Mouse (Mus musculus) embryo, embryonic 10 days (tissue): ENCODE results near the gene Nek6.
A peak's percentile ranks its signal among the peaks of the same experiment; 100 is the strongest.

Experiments
- DNase-seq: peaks from one replicate; pipeline ENCODE4 v3.0.0-alpha.2; 2015; ENCODE audit warnings: low spot score

Nek6 gene

DNA sequence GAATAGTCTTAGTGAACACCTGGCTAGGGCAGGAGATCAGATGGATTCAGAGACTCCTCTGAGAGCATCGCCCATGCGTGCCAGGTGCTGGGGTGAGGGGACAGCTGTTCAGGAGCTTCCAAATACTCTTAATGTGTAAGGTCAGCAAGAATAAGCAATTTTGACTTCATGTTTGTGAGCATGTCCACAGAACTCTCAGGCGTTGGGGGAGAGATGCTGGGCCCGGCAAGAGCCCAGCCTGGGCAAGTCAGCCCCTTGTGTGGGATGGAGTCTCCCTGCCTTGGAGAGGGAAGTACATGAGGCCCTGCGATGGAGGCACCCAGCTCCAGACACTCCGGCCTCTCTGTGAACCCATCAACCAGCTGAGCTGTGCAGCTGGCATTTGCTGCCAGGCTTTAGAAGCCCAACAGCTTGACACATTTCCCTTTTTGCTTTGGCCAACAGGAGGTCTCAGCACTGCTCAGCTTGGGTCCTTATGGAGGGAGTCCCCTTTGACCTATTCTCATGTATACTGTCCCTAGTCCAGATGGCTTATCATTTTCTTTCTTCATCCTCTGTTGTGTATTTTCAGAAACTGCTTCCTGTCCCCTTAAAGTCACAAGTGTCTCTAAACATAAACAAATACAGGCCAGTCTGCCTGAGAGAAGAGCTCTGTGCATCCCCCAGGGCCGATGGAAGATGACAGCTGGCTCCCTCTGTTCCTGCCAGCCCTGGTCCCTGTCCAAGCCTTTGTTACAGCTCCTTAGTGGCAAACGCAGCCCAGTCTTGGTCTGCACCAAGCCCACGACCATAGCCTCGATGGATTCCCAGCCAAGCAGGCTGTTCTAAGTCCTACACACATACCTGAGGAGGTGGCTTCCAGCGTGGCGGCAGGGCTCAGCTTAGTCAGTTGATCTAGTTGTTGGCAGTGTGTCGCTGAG lies 67.4 kb downstream of the Nek6 start:
- no peak for DNase-seq

DNA sequence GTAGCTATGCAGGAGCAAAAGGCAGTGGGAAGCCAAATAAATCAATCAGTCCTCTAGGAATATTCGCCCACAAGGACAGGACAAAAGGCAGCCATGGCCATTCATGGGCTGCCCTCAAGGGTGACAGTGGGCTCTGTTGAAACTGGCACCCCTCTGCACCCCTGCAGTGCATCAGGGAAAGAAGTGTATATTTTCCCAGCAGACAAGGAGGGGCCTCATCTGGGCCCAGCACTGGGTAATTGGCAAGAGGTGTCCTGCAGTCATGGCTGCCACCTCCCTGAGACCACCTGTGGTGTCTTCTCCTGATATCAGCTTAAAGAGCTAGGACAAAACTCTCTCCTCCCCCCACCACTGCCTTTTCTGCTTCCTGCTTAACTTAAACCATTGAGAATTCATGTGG lies 68.1 kb downstream of the Nek6 start:
- DNase-seq: no peak

GRCm38 (mm10) chr2:38583982-38584381 lies 72.5 kb downstream of the Nek6 start:
- no peak for DNase-seq

DNA sequence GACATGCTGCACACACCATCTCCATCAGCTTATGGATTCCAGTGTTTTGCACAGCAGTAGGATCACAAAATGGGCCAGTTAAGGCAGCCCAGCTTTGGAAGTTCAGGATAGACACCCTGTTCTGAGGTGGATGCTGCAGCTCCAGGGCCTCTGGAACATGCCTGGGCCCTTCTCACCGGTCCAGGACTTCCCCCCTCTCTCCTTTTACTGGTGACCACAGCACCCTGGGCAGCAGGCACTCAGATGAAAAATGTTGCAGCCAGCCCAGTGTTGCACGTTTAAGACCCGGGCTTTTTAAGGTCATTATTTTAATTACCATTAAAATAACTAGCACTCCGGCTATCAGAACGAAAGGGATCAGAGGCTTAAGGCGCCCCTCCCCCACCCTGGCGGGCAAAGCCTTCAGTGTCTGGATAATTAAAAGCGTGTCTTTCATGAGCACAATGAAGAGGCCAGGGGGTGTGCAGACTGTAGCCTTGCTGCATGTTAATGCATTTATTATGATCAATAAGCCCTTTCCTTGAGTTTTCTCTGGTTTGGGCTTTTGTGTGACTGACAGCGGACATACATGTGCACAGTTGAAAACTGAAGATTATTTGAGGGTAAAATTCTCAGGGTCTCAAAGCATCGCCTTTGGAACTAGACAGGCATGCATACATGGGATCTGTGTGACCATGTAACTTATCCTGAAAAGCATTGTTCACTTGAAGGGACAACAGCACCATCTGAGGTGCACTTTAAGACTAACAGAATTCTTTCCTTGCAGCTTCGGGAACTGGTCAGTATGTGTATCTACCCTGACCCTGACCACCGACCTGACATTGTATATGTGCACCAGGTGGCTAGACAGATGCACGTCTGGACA lies 73.3 kb downstream of the Nek6 start:
- DNase-seq: peak; percentile 32

- peak; percentile 66 for DNase-seq
Observed at GRCm38 (mm10) chr2:38585379-38585736, 73.9 kb downstream of the Nek6 start.

GRCm38 (mm10) chr2:38586733-38587132 lies 75.3 kb downstream of the Nek6 start:
- DNase-seq: no peak

DNA sequence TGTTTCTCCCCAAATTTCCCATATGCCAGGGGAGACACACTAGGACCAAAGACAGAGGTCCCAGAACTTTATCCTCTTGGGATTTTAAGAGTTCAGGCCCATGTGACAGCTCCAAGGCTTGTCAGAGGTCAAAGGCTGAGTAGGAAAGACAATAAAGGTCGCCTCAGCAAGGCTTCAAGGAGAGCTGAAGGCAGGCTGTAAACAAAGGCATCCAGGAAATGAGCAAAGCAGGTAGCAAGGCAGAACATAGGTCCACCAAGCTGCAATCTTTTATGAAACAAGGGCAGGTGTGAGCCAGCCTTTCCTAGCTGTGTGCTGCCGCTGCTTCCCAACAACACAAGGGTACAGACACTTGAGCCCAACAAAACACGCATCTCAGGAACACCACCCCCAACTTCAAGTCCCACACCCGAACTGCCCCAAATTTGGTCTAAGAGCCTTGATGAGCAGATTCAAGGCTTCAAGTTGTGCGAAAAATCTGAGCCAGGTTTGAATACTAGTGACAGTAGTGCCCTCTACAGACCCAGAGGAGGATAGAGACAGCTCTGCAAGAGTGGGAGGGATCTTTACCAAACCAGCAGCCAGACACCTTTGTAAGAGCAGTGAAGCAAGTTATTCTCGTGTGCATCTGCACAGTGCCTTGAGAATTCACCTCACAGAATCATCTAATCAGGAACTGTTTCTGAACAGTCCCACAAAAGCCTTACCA lies 80.5 kb downstream of the Nek6 start:
- DNase-seq: peak; percentile 15

- no peak for DNase-seq
Observed at GRCm38 (mm10) chr2:38594874-38595273, 83.4 kb downstream of the Nek6 start.

GRCm38 (mm10) chr2:38597896-38598295 lies 86.5 kb downstream of the Nek6 start:
- no peak for DNase-seq

DNA sequence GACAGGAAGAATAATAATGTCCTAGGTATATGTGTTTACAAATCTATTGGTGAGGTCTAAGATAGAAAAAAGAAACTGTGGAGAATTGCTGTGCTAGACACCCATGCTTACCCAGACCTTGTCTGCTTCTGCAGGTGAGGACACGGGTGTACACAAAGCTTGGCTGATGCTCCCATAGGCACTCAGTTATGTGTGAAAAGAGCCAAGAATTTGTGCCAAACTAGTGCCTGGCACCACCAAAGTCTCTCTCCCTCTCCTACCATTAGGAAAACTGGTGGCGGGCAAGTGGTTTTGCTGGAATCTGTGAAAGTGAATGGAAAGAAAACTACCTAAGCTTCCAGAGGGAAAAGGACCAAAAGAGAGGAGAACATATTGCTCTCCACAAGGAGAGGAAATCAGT lies 87.0 kb downstream of the Nek6 start:
- DNase-seq: no peak

DNA sequence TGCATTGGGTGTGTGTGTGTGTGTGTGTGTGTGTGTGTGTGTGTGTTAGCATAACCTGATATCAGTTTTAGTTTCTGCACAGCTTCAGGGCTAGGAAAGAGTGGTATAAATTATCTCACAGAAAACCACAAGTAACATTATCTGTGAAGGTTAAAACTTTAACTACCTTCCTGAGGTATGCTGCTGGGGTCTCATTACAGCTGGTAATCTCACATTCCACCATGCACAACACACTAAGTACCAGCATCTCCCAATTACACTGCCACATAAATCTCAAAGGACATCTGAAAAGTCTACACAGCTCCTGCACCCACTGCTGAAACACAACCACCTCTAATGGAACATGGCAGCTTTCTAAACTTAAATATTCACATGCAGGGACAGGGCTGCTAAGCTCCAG lies 89.4 kb downstream of the Nek6 start:
- DNase-seq: no peak

DNA sequence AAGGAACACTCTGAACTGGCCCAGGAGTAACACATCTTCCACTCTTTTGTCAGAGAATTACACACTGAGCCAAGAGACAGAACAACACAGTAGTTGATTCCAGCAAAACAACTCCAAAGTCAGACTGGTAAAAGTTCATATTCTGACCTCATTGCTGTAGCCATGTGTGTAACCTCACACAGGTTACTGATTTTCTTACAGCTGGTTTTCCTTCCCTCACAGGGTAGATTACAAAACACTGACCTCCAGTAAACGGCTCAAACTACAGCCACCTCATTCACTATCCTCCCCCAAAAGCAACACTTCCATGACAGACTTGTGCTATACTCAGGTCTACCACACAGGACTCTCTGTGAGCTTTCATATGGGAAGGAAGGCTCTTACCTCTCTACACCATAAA lies 96.3 kb downstream of the Nek6 start:
- DNase-seq: no peak

DNA sequence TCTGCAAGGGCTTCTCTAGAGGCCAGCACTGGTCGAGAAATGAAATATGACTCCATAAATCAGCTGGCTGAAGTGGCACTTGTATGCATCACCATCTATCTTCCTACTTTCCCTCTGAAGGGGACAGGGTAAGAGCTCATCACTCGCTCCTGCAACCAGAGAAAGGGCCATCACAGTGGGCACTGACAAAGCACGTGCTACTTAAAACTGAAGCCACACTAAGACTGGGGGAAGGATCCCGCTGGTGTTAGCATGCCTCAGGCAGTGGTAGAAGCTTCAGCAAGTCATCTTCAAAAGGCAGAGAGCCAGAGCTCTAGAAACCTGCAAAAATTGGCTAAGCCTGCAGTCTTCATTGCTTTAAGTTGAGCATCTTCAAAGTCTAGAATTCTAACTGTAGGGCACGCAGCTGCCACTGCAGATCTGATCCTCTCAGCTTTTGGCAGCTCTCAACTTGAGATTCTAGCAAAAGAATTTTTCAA lies 97.4 kb downstream of the Nek6 start:
- DNase-seq: no peak

DNA sequence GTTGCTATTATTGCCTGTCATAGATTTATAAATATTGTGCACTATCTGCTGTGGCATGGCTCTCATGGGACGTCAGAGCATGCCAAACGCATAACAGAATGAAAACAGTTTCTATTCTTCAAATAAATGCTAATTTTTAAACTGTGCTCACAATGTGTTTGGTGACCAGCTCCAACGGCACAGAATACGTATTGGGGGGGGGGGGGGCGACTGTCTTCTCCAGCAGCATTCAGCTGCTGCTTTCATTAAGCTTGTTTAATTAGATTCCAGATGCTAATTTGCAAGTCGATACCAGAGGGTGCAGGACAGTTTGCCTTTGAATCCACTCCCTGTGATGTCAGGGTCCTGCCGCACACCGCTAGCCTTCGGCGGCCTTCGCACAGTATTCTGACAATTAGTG lies 97.9 kb downstream of the Nek6 start:
- no peak for DNase-seq

- no peak for DNase-seq
Observed at GRCm38 (mm10) chr2:38610161-38610560, 98.7 kb downstream of the Nek6 start.

GRCm38 (mm10) chr2:38612596-38612995 lies 101.2 kb downstream of the Nek6 start:
- DNase-seq: no peak

GRCm38 (mm10) chr2:38613576-38613975 lies 102.1 kb downstream of the Nek6 start:
- DNase-seq: no peak

DNA sequence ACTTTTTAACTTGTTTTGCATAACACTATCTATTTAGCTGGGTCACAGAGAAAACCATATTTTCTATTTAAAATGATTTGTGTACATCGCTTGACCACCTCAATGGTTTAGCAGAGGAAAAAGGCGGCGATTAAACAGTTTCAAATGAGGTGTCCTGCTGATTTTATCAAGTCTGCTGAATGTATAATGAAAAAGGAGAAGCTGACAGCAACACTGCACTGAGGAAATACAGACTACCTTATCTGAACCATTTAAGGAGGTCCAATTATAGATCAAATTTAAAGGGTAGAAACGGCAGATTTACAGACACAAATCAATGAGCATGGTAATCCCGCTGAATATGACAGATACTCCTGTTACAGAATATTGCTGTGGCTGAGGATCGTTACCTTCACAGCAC lies 103.0 kb downstream of the Nek6 start:
- DNase-seq: no peak

- DNase-seq: peak; percentile 32
Observed at GRCm38 (mm10) chr2:38616072-38616471, 104.6 kb downstream of the Nek6 start.

DNA sequence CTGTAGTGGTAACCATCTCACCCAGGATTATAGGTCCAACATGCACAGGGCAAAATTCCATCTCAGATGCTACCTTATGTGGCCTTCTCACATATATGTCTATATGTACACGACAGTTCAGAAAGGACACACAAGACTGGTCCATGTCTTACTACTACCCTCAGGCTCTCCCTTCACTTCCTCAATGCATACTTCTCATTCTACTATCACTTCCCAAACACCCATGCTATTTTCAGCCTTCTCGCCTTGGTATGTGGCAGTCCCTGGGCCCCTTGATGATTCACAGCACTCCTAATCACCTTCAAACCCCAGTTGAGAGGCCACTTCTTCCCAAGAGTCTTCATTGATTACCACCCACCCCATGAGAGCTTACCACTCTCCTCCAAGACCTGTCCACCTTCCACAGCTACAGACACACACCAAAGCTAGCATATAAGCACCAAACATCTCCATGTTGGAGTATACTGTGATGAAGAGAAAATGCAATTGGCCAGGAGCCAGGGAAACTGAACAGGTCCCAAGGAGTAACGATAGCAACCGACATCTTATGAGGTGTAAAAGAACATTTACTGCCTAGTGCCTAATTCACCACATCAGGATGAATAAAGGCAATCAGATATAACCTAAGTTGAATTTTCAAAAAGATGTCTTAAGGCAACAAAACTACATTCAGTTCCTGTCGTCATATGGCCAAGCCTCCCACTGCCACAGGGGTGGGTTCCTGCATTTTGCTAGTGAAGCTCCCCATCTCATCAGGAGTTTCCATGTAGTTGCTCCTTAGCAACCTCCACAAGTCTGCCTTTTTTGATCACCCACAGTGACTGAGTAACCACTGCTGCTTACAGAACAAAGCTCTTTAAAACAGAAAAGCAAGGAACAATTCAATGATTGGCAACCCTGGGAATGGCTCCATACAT lies 105.8 kb downstream of the Nek6 start:
- DNase-seq: no peak

- DNase-seq: no peak
Observed at GRCm38 (mm10) chr2:38619777-38620176, 108.3 kb downstream of the Nek6 start.
